Mouse (Mus musculus): ENCODE data around the gene Astn2. TPM values are rescaled to one million over a fixed set of nuclear protein-coding genes. Genes with fewer than 3 reads are reported as not detected.

The Astn2 gene
- polyA plus RNA-seq, 1 experiment from 2014 or later: 0.24 TPM

DNA sequence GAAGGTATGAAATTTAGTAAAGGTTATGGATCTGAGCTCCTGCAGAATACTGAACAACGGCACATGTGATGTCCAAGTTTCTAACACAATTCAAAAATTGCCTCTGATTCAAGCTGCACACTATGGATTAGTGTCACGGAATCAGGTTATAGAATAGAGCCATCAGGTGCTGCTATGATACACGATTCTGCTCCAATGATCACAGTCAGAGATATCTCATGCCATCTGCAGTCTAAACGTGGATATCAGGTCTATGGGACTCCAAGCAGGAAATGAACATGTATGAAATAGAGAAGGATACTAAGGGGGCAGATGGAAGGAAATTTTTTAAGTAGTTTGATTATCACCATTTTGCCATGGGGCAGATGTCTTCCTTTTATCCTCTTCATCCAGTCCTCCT lies 702.6 kb downstream of the Astn2 start:
- H3K27me3 ChIP-seq (ENCODE audit: insufficient read depth, low read length): no peaks in the 10 kb centered on the region
- no peaks in the 10 kb centered on the region for H3K36me3 ChIP-seq (ENCODE audit: insufficient read depth, low read length)
- no peaks in the 10 kb centered on the region for H3K9me3 ChIP-seq (replicated peaks; ENCODE audit: low read length)
- H3K27ac ChIP-seq: no peak overlapping the region
- H3K4me1 ChIP-seq (replicated peaks; ENCODE audit: insufficient read depth, low read length): no peaks in the 10 kb centered on the region
- ATAC-seq (replicated peaks; ENCODE audit: low FRiP score, low read depth): no peak
- TF ChIP-seq CTCF (IDR thresholded peaks at IDR 0.05; ENCODE audit: low read depth): no peak
- H3K4me2 ChIP-seq (ENCODE audit: low read length): no peak overlapping the region
- WGBS: 67% methylated on average over 4 of the region's 4 CpGs
- H3K4me3 ChIP-seq (replicated peaks; ENCODE audit: low read depth, low read length): no peak overlapping the region
- DNase-seq (ENCODE audit: low spot score): no peak
- no peak overlapping the region for H3K9ac ChIP-seq (ENCODE audit: low read depth, low read length)

DNA sequence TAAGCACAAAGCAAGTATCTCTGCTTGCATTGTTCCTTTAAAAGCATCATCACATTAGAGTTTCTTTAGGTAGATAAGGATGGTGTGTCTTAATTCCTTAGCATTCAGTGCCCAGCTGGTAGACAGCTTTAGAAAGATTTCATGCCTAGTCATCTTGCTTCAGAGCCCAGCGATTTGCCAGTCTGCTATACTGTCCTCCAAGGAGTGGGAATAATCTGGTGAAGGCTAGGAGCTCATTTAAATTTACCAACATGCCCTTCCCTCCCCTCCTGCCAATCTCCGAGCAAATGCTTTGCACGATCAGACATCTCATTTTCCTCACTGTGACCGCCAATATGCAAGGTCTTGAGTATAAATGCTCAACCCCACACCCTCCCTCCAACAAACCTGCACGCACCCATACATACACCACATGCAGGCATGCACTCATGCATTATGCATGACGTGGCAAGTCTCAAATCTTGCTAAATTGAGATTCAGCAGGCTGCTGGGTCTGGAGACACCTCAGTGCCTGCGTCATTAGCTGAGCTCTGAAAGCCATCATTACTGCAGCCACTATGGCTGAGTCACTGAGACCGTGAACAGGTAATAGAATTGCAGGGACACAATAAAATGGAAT lies 704.6 kb downstream of the Astn2 start:
- Histone ChIP-seq H3K4me2 (ENCODE audit: low read length) (no peak overlapping the region), H3K27me3 (ENCODE audit: insufficient read depth, low read length) (no peaks in the 10 kb centered on the region), H3K9me3 (replicated peaks; ENCODE audit: low read length) (no peaks in the 10 kb centered on the region), H3K4me3 (replicated peaks; ENCODE audit: low read depth, low read length) (no peak overlapping the region), H3K36me3 (ENCODE audit: insufficient read depth, low read length) (no peaks in the 10 kb centered on the region), H3K4me1 (replicated peaks; ENCODE audit: insufficient read depth, low read length) (no peaks in the 10 kb centered on the region), H3K9ac (ENCODE audit: low read depth, low read length) (no peak overlapping the region), H3K27ac (no peak overlapping the region)
- WGBS: 53% methylated on average over 8 of the region's 8 CpGs
- no peak for TF ChIP-seq CTCF (IDR thresholded peaks at IDR 0.05; ENCODE audit: low read depth)
- DNase-seq (ENCODE audit: low spot score) (no peak), ATAC-seq (replicated peaks; ENCODE audit: low FRiP score, low read depth) (no peak; the same call in 1 of the 2 replicates)

DNA sequence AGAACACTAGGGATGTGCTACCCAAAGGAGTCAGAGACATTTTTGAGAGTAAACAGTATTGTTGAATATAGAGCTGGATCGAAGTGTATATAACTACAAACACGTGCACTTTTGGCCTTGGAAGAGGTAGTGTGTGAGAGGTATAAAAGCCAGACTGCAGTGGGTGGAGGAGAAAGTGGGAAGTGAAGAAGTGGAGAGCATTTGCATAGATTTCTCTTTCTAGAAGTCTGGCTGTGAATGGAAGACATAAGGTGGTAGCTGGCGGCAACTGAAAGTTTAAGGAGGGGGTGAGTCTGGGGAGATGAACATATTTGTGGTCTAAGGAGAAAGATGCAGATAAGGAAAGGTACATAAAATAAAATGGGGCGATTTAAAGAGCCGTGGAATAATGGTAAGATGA lies 709.2 kb downstream of the Astn2 start:
- 87% methylated on average over 5 of the region's 5 CpGs for WGBS
- no peak for TF ChIP-seq CTCF (IDR thresholded peaks at IDR 0.05; ENCODE audit: low read depth)
- no peaks in the 10 kb centered on the region for H3K27me3 ChIP-seq (ENCODE audit: insufficient read depth, low read length)

DNA sequence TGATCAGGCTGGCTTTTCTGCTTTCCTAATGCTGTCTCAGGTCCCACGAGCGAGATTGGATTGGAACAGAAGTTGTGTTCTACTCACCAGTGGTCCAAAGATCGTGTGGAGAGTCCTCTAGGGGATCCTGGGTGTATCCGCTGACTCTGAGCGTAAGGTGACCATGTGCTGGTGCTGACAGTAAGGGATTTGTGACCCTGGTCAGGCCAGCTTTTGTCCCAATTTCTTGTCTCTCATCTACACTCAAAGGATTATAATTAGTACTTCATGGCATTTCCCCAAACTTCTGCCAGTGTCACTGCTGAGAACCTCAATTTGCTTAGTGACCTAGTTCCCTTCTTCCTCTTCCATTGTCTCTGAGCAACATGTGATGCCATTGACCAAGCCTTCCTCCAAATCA lies 710.4 kb downstream of the Astn2 start:
- 82% methylated on average over 5 of the region's 5 CpGs for WGBS
- TF ChIP-seq CTCF (IDR thresholded peaks at IDR 0.05; ENCODE audit: low read depth): no peak
- no peak overlapping the region for H3K27ac ChIP-seq
- H3K27me3 ChIP-seq (ENCODE audit: insufficient read depth, low read length): no peaks in the 10 kb centered on the region
- H3K9me3 ChIP-seq (replicated peaks; ENCODE audit: low read length): no peaks in the 10 kb centered on the region
- DNase-seq (ENCODE audit: low spot score): no peak
- H3K9ac ChIP-seq (ENCODE audit: low read depth, low read length): no peak overlapping the region
- H3K4me2 ChIP-seq (ENCODE audit: low read length): no peak overlapping the region
- no peak for ATAC-seq (replicated peaks; ENCODE audit: low FRiP score, low read depth)
- no peaks in the 10 kb centered on the region for H3K36me3 ChIP-seq (ENCODE audit: insufficient read depth, low read length)
- no peak overlapping the region for H3K4me3 ChIP-seq (replicated peaks; ENCODE audit: low read depth, low read length)
- H3K4me1 ChIP-seq (replicated peaks; ENCODE audit: insufficient read depth, low read length): no peaks in the 10 kb centered on the region

More for the DNA sequence above, 709.2 kb downstream of the Astn2 start:
- Histone ChIP-seq H3K4me2 (ENCODE audit: low read length) (no peak overlapping the region), H3K4me3 (replicated peaks; ENCODE audit: low read depth, low read length) (no peak overlapping the region), H3K36me3 (ENCODE audit: insufficient read depth, low read length) (no peaks in the 10 kb centered on the region), H3K27ac (no peak overlapping the region), H3K9ac (ENCODE audit: low read depth, low read length) (no peak overlapping the region), H3K4me1 (replicated peaks; ENCODE audit: insufficient read depth, low read length) (no peaks in the 10 kb centered on the region), H3K9me3 (replicated peaks; ENCODE audit: low read length) (no peaks in the 10 kb centered on the region)
- no peak for ATAC-seq (replicated peaks; ENCODE audit: low FRiP score, low read depth)
- DNase-seq (ENCODE audit: low spot score): no peak

DNA sequence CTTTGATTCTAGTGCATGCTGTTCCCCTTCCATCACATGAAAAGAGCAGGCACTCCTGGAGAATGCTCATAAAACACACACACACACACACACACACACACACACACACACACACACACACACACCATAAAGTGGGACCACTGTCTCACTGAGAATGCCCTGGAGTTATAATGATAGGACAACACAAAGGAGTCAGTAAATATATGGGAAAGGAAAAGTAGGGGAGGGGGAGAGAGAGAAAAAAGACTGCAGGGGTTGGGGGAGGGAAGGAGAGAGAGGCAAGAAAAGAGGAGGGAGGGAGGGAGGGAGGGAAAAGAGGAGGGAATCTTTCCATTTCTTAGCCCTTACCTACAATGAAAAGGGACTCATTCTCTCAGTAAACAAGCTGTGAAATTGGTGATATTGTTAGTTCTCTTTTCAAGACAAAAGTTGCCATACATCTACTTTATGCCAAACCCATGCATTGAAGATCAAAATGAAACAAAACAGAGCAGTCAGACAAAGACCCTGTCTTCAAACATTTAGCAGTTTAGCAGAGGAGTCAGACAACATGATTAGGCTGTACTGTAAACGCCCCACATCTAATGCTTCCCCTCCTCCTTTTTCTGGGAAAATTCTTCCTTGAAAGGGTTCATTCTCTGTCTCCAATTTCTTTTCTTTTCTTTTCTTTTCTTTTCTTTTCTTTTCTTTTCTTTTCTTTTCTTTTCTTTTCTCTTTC lies 717.2 kb downstream of the Astn2 start:
- TF ChIP-seq CTCF (IDR thresholded peaks at IDR 0.05; ENCODE audit: low read depth): no peak
- DNase-seq (ENCODE audit: low spot score): no peak

DNA sequence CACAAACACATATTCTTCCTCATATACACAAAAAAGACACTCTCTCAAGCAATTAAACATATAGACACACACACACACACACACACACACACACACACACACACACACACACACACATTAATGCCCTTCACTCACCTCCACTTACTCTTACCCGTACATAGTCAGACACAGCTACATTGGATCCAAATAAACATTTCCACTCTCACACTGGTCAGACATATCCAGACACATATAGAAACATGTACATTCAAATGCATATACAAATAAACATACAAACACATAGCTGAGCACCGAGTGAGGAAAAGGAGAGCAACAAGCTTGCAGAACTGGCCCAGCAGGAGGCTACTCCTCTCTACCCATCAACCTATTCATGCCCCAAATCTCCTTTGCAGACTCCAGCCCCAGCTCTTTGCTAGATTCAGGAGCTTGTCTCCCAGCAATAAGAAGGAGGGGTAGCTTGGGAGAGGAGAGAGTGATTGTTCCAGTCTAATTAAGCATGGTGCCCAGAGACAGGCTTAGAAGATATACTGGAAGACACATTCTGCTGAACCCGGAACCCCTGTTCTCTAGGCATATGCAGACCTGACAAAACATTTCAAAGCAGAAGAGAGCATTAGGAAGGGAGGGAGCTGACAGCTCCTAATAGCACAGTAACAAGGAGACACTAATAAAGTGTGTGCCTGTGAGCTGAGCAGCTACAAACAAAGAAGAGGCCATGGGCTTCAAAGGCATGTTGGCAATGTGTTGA lies 718.0 kb downstream of the Astn2 start:
- TF ChIP-seq CTCF (IDR thresholded peaks at IDR 0.05; ENCODE audit: low read depth): no peak
- DNase-seq (ENCODE audit: low spot score): no peak
- H3K4me3 ChIP-seq (replicated peaks; ENCODE audit: low read depth, low read length): no peak overlapping the region
- no peaks in the 10 kb centered on the region for H3K4me1 ChIP-seq (replicated peaks; ENCODE audit: insufficient read depth, low read length)
- H3K9ac ChIP-seq (ENCODE audit: low read depth, low read length): no peak overlapping the region
- H3K36me3 ChIP-seq (ENCODE audit: insufficient read depth, low read length): no peaks in the 10 kb centered on the region
- ATAC-seq (replicated peaks; ENCODE audit: low FRiP score, low read depth): no peak
- WGBS: 41% methylated on average over 3 of the region's 3 CpGs
- H3K9me3 ChIP-seq (replicated peaks; ENCODE audit: low read length): no peaks in the 10 kb centered on the region
- no peaks in the 10 kb centered on the region for H3K27me3 ChIP-seq (ENCODE audit: insufficient read depth, low read length)
- no peak overlapping the region for H3K27ac ChIP-seq
- no peak overlapping the region for H3K4me2 ChIP-seq (ENCODE audit: low read length)

More for the DNA sequence above, 717.2 kb downstream of the Astn2 start:
- WGBS: 45% methylated on average over 1 of the region's 1 CpGs
- Histone ChIP-seq H3K4me1 (replicated peaks; ENCODE audit: insufficient read depth, low read length) (no peaks in the 10 kb centered on the region), H3K27me3 (ENCODE audit: insufficient read depth, low read length) (no peaks in the 10 kb centered on the region), H3K9me3 (replicated peaks; ENCODE audit: low read length) (no peaks in the 10 kb centered on the region), H3K27ac (no peak overlapping the region), H3K9ac (ENCODE audit: low read depth, low read length) (no peak overlapping the region), H3K36me3 (ENCODE audit: insufficient read depth, low read length) (no peaks in the 10 kb centered on the region), H3K4me2 (ENCODE audit: low read length) (no peak overlapping the region), H3K4me3 (replicated peaks; ENCODE audit: low read depth, low read length) (no peak overlapping the region)
- no peak for ATAC-seq (replicated peaks; ENCODE audit: low FRiP score, low read depth)

Data from kidney, postnatal 0 days (tissue).